Mouse (Mus musculus) 3T3-L1 (cell line): ENCODE measurements around the gene Zfp462.

ENCODE experiments used
- DNase-seq: peaks from one replicate; pipeline ENCODE4 v3.0.0-alpha.2; 2015; ENCODE audit warnings: low read depth, low spot score

Zfp462 gene

DNA sequence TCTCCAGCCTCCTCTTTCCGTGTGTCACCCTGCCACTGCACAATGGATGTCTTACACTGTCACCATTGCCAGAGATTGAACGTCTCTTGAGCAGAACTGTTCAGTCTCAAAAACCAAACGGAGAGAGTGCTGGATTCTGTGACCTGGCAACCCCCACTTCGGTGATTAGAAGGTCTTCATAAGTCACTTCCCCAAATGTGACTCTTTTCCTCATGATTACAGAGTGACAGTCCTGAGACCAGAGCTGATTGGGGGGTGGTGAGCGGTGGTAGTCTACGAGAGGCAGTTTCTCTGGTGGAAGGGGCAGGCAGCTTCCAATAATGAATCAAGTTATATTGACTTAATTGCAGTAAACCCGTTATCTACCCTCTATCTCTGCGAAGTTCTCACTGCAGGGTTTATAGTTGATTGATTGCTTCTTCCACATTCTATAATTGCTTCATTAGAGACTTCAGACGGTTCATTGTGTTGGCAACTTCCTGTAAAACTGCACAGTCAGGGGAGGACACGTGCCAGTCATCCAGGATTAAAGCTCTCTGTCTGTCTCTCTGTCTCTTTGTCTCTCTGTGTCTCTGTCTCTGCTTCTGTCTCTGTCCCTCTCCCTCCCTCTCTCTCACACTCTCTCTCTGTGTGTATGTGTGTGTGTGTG is 173.1 kb downstream of the Zfp462 start:
- no peak for DNase-seq

DNA sequence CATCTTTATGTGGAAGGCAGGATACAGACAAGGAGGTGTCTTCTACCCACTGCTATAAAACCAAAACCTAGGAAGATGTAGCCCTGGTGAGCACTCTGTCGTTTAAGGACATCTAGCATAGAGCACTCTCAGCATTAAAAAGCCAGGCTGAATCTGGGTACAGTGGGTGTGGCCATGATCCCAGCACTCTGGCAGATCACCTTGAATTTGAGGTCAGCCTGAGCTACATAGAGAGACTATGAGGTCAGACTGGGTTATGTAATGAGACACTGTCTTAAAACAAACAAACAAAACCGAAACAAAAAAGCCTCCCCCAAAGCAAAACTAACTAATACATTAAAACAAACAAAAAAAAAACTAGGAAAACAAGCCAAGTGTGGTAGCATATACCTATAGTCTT is 176.3 kb downstream of the Zfp462 start:
- DNase-seq: no peak

DNA sequence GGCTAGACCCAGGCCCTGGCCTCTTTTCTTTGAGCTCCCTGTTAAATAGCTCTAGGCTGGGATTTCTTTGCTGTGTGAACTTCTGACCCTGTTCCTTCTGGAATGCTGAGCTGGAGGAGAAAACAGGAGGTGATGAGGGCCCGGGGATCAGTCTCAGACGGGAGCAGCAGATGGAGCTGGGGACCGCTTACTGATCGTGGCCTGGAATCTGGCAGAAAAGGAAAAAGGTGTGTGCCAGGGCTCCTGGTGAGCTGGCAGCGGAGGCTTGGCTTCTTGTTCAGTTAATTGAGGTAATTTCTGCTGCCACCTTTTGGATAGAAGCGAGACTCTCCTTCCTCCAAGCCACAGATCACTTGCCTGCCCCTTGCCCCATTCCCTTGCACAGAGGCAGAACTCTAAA is 177.1 kb downstream of the Zfp462 start:
- DNase-seq: no peak

DNA sequence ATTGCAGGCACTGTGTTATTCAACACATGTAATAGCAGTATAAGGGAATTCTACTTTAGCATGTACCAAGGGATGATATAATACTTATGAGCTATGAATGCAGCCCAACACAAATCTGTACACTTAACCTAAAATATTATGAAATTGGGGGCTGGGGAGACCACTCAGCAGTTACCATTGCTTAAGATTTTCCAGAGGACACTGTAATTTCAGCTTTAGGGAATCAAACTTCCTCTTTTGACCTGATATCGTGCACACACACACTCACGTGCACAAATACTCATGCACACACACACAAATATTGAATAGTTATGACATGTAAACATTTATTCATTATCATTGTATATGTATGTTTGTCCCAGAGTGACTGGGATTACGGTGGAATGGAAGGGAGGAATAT is 179.3 kb downstream of the Zfp462 start:
- no peak for DNase-seq

DNA sequence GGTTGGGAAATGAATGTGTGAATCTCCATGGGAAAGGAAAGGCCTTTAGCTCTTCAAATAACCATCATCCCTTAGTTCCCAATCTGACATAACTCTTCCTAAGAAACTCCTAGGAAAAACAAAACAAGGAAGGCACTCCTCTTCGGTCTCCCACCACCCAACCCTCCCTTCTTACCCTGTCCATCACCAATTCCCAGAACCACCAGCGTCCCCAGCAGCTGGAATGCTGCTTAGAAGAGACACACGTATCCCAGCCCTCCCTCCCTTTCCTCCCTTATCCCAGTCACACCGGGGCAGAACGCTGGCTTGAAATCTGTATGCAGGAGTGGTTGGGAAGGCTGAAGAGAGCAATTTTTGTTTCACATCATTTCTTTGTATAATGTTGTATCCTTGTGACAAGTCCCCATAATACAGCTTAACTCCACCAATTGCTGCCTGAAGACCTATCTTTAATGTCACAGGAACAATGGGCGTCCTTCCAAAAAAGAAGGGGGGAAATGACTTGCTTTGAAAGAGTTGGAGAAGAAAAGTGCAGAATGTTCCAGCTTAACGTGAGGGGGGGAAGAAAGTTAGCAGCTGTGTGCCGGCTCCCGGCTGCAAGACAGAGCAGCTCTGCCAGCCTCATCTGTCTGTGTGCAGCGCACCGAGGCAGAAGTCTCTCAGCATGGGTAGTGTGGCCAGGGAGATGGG is 180.3 kb downstream of the Zfp462 start:
- DNase-seq: no peak

DNA sequence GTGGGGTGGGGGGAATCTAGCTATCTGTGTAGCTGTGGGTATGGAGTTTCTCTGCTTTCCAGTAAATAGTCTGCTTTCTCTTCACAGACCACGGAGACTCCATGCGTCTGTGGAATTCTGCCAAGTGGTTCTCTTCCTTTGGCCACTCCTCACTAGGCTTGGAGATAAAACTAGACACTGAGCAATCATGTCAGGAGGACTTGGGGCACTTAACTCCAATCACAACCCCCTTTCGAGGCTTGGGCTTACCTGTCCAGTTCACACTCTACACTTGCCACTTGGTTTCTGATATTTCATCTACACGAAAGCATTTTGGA is 180.8 kb downstream of the Zfp462 start:
- no peak for DNase-seq

DNA sequence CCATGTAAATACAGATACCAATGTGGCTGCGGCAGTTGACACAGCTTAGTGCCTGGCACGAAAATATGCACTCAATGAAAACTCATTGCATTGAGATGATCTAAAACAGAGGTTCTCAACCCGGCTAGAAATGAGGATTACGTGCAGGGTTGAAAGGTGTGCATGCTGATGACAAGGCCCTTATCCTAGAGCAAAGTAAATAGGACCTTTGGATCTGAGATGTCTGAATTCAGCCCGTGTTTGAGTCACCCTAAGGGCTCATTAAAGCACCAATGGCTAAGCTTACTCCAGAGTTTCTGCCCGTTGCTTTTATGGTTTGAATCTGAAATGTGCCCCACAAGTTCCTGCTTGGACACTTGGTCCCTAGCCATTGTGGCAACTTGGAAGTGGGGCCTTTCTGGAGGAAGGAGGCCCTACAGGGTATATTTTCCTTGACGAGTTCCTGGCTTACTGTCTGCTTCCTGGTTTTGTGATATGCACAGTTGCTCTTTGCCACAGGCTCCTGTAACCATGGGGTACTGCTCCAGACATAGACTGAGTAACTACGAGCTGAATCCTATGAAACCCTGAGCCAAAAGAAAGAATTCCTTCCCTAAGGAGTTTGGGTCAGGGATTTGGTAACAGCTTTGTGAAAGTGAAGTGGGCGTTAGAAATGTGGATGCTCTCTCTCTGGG is 182.5 kb downstream of the Zfp462 start:
- no peak for DNase-seq

DNA sequence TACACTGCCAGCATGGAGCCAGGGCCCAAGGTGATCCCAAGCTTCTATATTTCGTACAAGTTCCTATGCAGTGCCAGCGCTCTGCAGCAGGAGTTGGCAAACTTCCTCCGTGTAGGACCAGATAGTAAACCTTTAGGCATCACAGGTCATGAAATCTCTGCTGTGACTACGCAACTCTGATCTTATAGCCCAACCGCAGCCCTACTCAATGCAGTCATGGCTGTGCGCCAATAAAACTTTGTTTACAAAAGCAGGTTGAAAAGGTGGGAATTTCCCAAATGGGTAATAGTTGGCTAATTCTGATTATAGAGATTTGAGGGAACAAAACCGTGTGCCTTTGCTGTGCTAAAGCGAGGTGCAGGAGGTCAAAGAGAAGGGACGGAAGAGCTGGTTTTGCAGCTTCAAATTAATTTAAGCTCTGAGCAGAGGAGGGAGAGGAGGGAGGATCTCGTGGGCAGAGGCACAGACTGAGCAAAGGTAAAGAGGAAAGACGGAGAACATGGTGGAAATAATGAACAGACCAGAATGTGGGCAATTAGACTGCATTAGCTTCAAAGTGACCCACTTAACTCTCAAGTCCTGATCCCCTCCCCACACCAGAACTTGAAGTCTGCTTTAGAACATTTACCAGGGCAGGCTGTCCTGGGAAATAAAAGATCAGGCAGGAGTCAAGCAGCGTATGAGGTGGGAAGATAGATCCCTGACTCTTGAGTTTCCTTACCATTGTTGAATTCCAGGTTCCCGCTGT is 183.4 kb downstream of the Zfp462 start:
- no peak for DNase-seq
